Mouse (Mus musculus) thymus, adult 2 months (tissue): ENCODE measurements around the gene Nol12. TPM values are rescaled to one million over a fixed set of nuclear protein-coding genes. Genes with fewer than 3 reads are reported as not detected.
A peak's percentile ranks its signal among the peaks of the same experiment; 100 is the strongest.

Experiments used
- DNase-seq: peaks from one replicate; pipeline ENCODE4 v3.0.0; 2021
- H3K27ac ChIP-seq: fragments of 200-500 bp; 2 replicates; pipeline ENCODE4 v1.5.1; 2012; ENCODE audit warnings: low read length, control low read depth; ENCODE audit not compliant: control insufficient read depth, insufficient read depth
- H3K27me3 ChIP-seq: fragments of 200-500 bp; 2 replicates; pipeline ENCODE4 v1.6.1; 2012; ENCODE audit warnings: mild to moderate bottlenecking, low read length, moderate library complexity, mixed read lengths; ENCODE audit not compliant: control insufficient read depth, insufficient read depth
- H3K36me3 ChIP-seq: fragments of 200-500 bp; 2 replicates; pipeline ENCODE4 v1.6.1; 2012; ENCODE audit warnings: mild to moderate bottlenecking, low read length, moderate library complexity; ENCODE audit not compliant: control insufficient read depth, insufficient read depth
- H3K4me1 ChIP-seq: fragments of 200-500 bp; replicated peaks from 2 replicates; pipeline ENCODE4 v1.6.1; 2012; ENCODE audit warnings: low read length; ENCODE audit not compliant: control insufficient read depth, insufficient read depth
- H3K4me3 ChIP-seq: fragments of 200-500 bp; 2 replicates; pipeline ENCODE4 v1.5.1; 2012; ENCODE audit warnings: mild to moderate bottlenecking, low read length, control low read depth, moderate library complexity; ENCODE audit not compliant: control insufficient read depth, insufficient read depth
- CTCF ChIP-seq: fragments of 200-500 bp; IDR thresholded peaks from 2 replicates; pipeline ENCODE4 v1.5.1; 2012; ENCODE audit warnings: mild to moderate bottlenecking, control low read depth, low read length, moderate library complexity, borderline replicate concordance; ENCODE audit not compliant: control insufficient read depth, poor library complexity, insufficient read depth; ENCODE audit errors: extremely low read depth
- POLR2A ChIP-seq: fragments of 200-500 bp; IDR thresholded peaks from 2 replicates; pipeline ENCODE4 v1.6.1; 2012; ENCODE audit warnings: mild to moderate bottlenecking, low read length, control low read depth, moderate library complexity; ENCODE audit not compliant: control insufficient read depth, poor library complexity, insufficient read depth; ENCODE audit errors: extremely low read depth
- WGBS: fragments of 180-500 bp; shearing (Covaris S2); methylation state at CpG from one replicate; pipeline ENCODE4 v1.1.7; 2018; 5-methylcytosine and 5-hydroxymethylcytosine counted together
- polyA plus RNA-seq: library from polyadenylated mRNA; depleted of rRNA; stranded (reverse); fragments of >200 nt; gene quantifications from 2 replicates; pipeline ENCODE4 v1.2.3, GENCODE M21; 2012

Nol12 gene
- polyA plus RNA-seq, 1 experiment, result 27.9 TPM

- Histone ChIP-seq H3K27ac (no peak overlapping the region), H3K36me3 (peaks cover 34% of the 10 kb centered on the region), H3K4me3 (no peak overlapping the region), H3K27me3 (no peaks in the 10 kb centered on the region), H3K4me1 (peaks cover 28% of the 10 kb centered on the region)
- 6% methylated on average over 2 of the region's 2 CpGs for WGBS
- DNase-seq, result peak; percentile 86
- TF ChIP-seq CTCF, result peak; percentile 54; the same call in 1 of the 2 replicates
- no peak for TF ChIP-seq POLR2A
Observed at GRCm38 (mm10) chr15:78903243-78903642, 31.5 kb upstream of the Nol12 start.

GRCm38 (mm10) chr15:78908399-78908798, 26.3 kb upstream of the Nol12 start:
- WGBS, result 95% methylated on average over 7 of the region's 7 CpGs
- TF ChIP-seq CTCF (no peak), POLR2A (no peak)
- H3K27ac ChIP-seq, result no peak overlapping the region
- no peak for DNase-seq
- H3K4me3 ChIP-seq, result no peak overlapping the region
- H3K27me3 ChIP-seq, result no peaks in the 10 kb centered on the region
- peaks cover 53% of the 10 kb centered on the region for H3K36me3 ChIP-seq
- H3K4me1 ChIP-seq, result peaks cover 5% of the 10 kb centered on the region

- TF ChIP-seq POLR2A (no peak), CTCF (no peak)
- Histone ChIP-seq H3K4me1 (peaks cover 4% of the 10 kb centered on the region; the same call in 1 of the 2 replicates), H3K4me3 (no peak overlapping the region), H3K27me3 (no peaks in the 10 kb centered on the region), H3K27ac (no peak overlapping the region), H3K36me3 (peaks cover 53% of the 10 kb centered on the region)
- DNase-seq, result no peak
- 96% methylated on average over 8 of the region's 8 CpGs for WGBS
Observed at GRCm38 (mm10) chr15:78908982-78909381, 25.8 kb upstream of the Nol12 start.

- Histone ChIP-seq H3K4me1 (peaks cover 26% of the 10 kb centered on the region), H3K27ac (no peak overlapping the region), H3K36me3 (peaks cover 30% of the 10 kb centered on the region), H3K4me3 (no peak overlapping the region), H3K27me3 (no peaks in the 10 kb centered on the region)
- WGBS, result 43% methylated on average over 9 of the region's 9 CpGs
- peak; percentile 56 for DNase-seq
- TF ChIP-seq POLR2A, result no peak
- TF ChIP-seq CTCF, result no peak
Observed at GRCm38 (mm10) chr15:78912040-78912439, 22.7 kb upstream of the Nol12 start.

GRCm38 (mm10) chr15:78913632-78914090, 21.1 kb upstream of the Nol12 start, which contains the start of gene Pdxp:
Gene Pdxp (plus strand): TSS chr15:78913919.
- TF ChIP-seq POLR2A (peak; percentile 90), CTCF (peak; percentile 46; the same call in 1 of the 2 replicates)
- H3K4me1 ChIP-seq, result peaks cover 26% of the 10 kb centered on the region
- peaks cover 15% of the 10 kb centered on the region for H3K36me3 ChIP-seq
- DNase-seq, result peak; percentile 96
- H3K27me3 ChIP-seq, result no peaks in the 10 kb centered on the region
- H3K4me3 ChIP-seq, result peak within 1 kb of the TSS; percentile 70
- under 1% methylated on average over 51 of the region's 51 CpGs for WGBS
- H3K27ac ChIP-seq, result no peak within 1 kb of the TSS

GRCm38 (mm10) chr15:78914091-78914822, 20.5 kb upstream of the Nol12 start:
- no peak overlapping the region for H3K27ac ChIP-seq
- H3K4me3 ChIP-seq, result peak overlapping the region; percentile 70
- TF ChIP-seq CTCF (no peak), POLR2A (no peak)
- peaks cover 29% of the 10 kb centered on the region for H3K4me1 ChIP-seq
- WGBS, result 1% methylated on average over 87 of the region's 87 CpGs
- no peaks in the 10 kb centered on the region for H3K27me3 ChIP-seq
- peaks cover 9% of the 10 kb centered on the region for H3K36me3 ChIP-seq
- DNase-seq, result peak; percentile 54
